Mouse (Mus musculus) hindbrain, postnatal 0 days (tissue): Measurements from ENCODE around the gene Gm10337. TPM values are rescaled to one million over a fixed set of nuclear protein-coding genes. Genes with fewer than 3 reads are reported as not detected.

Experiments
- ATAC-seq: fragments of 200-750 bp; cut with Nextera tagmentation; 2 replicates; pipeline ENCODE4 v1.8.0; 2017; ENCODE audit warnings: mild to moderate bottlenecking, moderate TSS enrichment, moderate library complexity
- DNase-seq: peaks from one replicate; pipeline ENCODE4 v3.0.0-alpha.2; 2015; ENCODE audit warnings: low spot score
- H3K27ac ChIP-seq: fragments of 300-500 bp; sonication (generic); 2 replicates; pipeline ENCODE4 v1.5.1; 2014; ENCODE audit warnings: mild to moderate bottlenecking
- H3K27me3 ChIP-seq: fragments of 300-500 bp; sonication (generic); 2 replicates; pipeline ENCODE4 v1.6.1; 2014; ENCODE audit warnings: low read length, mixed read lengths; ENCODE audit not compliant: insufficient read depth
- H3K36me3 ChIP-seq: fragments of 300-500 bp; sonication (generic); 2 replicates; pipeline ENCODE4 v1.6.1; 2014; ENCODE audit warnings: low read length, mixed read lengths; ENCODE audit not compliant: insufficient read depth
- H3K4me1 ChIP-seq: fragments of 300-500 bp; sonication (generic); 2 replicates; pipeline ENCODE4 v1.6.1; 2014; ENCODE audit warnings: antibody characterized with exemption, low read length, mixed read lengths; ENCODE audit not compliant: insufficient read depth
- H3K4me2 ChIP-seq: fragments of 300-500 bp; sonication (generic); 2 replicates; pipeline ENCODE4 v1.6.1; 2014; ENCODE audit warnings: low read depth, mild to moderate bottlenecking, low read length, moderate library complexity, mixed read lengths
- H3K4me3 ChIP-seq: fragments of 300-500 bp; sonication (generic); 2 replicates; pipeline ENCODE4 v1.5.1; 2014; ENCODE audit warnings: low read length
- H3K9ac ChIP-seq: fragments of 300-500 bp; sonication (generic); replicated peaks from 2 replicates; pipeline ENCODE4 v1.6.1; 2014; ENCODE audit warnings: mild to moderate bottlenecking, low read length, moderate library complexity, mixed read lengths
- H3K9me3 ChIP-seq: fragments of 300-500 bp; sonication (generic); 2 replicates; pipeline ENCODE4 v1.6.1; 2016; ENCODE audit warnings: low read length, mixed read lengths
- CTCF ChIP-seq: IDR thresholded peaks from 2 replicates; pipeline ENCODE4 v1.5.1; 2016; ENCODE audit warnings: antibody characterized with exemption, control low read depth, low read depth
- WGBS: fragments of 180-500 bp; shearing (Covaris S2); extraction: QIAGEN DNeasy Blood & Tissue Kit; methylation state at CpG from one replicate; pipeline ENCODE4 v1.1.7; 2014; 5-methylcytosine and 5-hydroxymethylcytosine counted together
- polyA plus RNA-seq: library from polyadenylated mRNA; unstranded; fragments of >200 nt; fragmentation: Nextera tagmentation; extraction: Ambion mirVana; gene quantifications from 2 replicates; pipeline ENCODE4 v1.2.1, GENCODE M21; 2015
- total RNA-seq: library from RNA; depleted of rRNA; stranded (reverse); fragments of >200 nt; gene quantifications from 2 replicates; pipeline ENCODE4 v1.2.3, GENCODE M21; 2014

Gm10337 gene
- total and polyA plus RNA-seq, 2 experiments from 2014 or later: 2.7 TPM; not detected in 1

GRCm38 (mm10) chr15:102517976-102518858, 14.7 kb downstream of the Gm10337 start, which contains the start of gene Tarbp2:
Tarbp2 (plus strand) TSS chr15:102518192.
- no peak for TF ChIP-seq CTCF
- H3K4me2 ChIP-seq: peak within 1 kb of the TSS; percentile 95
- no peaks in the 10 kb centered on the region for H3K9me3 ChIP-seq
- peak; percentile 100 for DNase-seq
- H3K4me1 ChIP-seq: peaks cover 16% of the 10 kb centered on the region
- H3K27me3 ChIP-seq: no peaks in the 10 kb centered on the region
- WGBS: under 1% methylated on average over 60 of the region's 60 CpGs
- ATAC-seq: peak; percentile 93
- H3K36me3 ChIP-seq: peaks cover 5% of the 10 kb centered on the region
- peak within 1 kb of the TSS; percentile 99 for H3K27ac ChIP-seq
- H3K4me3 ChIP-seq: peak within 1 kb of the TSS; percentile 76
- H3K9ac ChIP-seq: peak within 1 kb of the TSS; percentile 79

- 17% methylated on average over 9 of the region's 9 CpGs for WGBS
- H3K9me3 ChIP-seq: no peaks in the 10 kb centered on the region
- peaks cover 5% of the 10 kb centered on the region for H3K36me3 ChIP-seq
- H3K9ac ChIP-seq: peak overlapping the region; percentile 75
- ATAC-seq (no peak), DNase-seq (no peak)
- no peaks in the 10 kb centered on the region for H3K27me3 ChIP-seq
- H3K4me1 ChIP-seq: peaks cover 16% of the 10 kb centered on the region
- H3K4me2 ChIP-seq: peak overlapping the region; percentile 95
- TF ChIP-seq CTCF: no peak
- peak overlapping the region; percentile 99 for H3K27ac ChIP-seq
- peak overlapping the region; percentile 76 for H3K4me3 ChIP-seq
These were observed 15.3 kb downstream of the Gm10337 start for GRCm38 (mm10) chr15:102518859-102519201.

- Histone ChIP-seq H3K4me3 (peak overlapping the region; percentile 76), H3K9me3 (no peaks in the 10 kb centered on the region), H3K4me2 (peak overlapping the region; percentile 95), H3K36me3 (peaks cover 5% of the 10 kb centered on the region), H3K4me1 (peaks cover 16% of the 10 kb centered on the region), H3K27ac (peak overlapping the region; percentile 99), H3K9ac (peak overlapping the region; percentile 75), H3K27me3 (no peaks in the 10 kb centered on the region)
- 65% methylated on average over 15 of the region's 17 CpGs for whole genome bisulfite sequencing
- DNase-seq (no peak), ATAC-seq (no peak)
- no peak for TF ChIP-seq CTCF
These were observed 16.0 kb downstream of the Gm10337 start for GRCm38 (mm10) chr15:102519211-102520141.

GRCm38 (mm10) chr15:102520416-102520815, 16.9 kb downstream of the Gm10337 start:
- H3K4me2 ChIP-seq: no peak overlapping the region
- H3K4me1 ChIP-seq: peaks cover 14% of the 10 kb centered on the region
- no peaks in the 10 kb centered on the region for H3K27me3 ChIP-seq
- ATAC-seq: no peak
- no peak overlapping the region for H3K27ac ChIP-seq
- peaks cover 5% of the 10 kb centered on the region for H3K36me3 ChIP-seq
- H3K9ac ChIP-seq: no peak overlapping the region
- no peak for DNase-seq
- no peak for TF ChIP-seq CTCF
- H3K4me3 ChIP-seq: no peak overlapping the region
- WGBS: 84% methylated on average over 4 of the region's 4 CpGs
- no peaks in the 10 kb centered on the region for H3K9me3 ChIP-seq

- ATAC-seq: no peak
- Histone ChIP-seq H3K4me3 (no peak overlapping the region), H3K9ac (no peak overlapping the region), H3K27me3 (no peaks in the 10 kb centered on the region), H3K9me3 (no peaks in the 10 kb centered on the region), H3K27ac (no peak overlapping the region), H3K4me1 (peaks cover 8% of the 10 kb centered on the region; the same call in 1 of the 2 replicates), H3K4me2 (no peak overlapping the region), H3K36me3 (peaks cover 5% of the 10 kb centered on the region)
- DNase-seq: no peak
- no peak for TF ChIP-seq CTCF
- 91% methylated on average over 4 of the region's 4 CpGs for WGBS
These were observed 18.0 kb downstream of the Gm10337 start for GRCm38 (mm10) chr15:102521480-102521879.

DNA sequence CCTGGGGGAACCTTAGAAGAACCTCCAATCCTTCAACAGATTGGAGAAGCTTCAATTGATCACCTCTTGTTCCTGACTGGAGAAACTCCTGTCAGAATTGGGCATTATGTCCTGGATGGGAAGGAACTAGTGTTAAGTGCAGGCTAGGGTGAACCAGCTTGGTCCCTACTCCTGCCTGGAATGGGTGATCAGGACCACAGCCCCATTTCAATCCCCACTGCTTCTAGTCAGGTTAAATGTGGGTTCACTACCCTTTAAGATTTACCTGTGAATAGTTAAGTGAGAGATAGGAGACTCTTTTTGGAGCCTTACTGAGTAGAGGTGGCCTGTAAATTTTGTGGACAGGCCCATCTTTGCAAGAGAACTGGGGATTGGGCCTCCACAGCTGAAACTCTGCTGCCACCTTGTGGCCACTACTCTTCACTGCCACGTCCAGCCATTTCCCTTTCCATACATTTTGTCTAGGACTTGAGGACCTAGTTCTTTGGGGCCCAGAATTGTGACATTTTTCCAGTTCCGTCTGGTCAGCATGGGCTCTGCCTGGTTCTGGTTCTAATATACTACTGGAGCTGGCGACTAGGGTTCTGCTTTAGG, 21.5 kb downstream of the Gm10337 start, which contains the start of gene Npff:
Gene Npff (minus strand): TSS at position 51 of the 594 bp plus-strand sequence.
- peak within 1 kb of the TSS; percentile 38 for H3K27ac ChIP-seq
- H3K36me3 ChIP-seq: peaks cover 27% of the 10 kb centered on the region
- no peaks in the 10 kb centered on the region for H3K27me3 ChIP-seq
- no peak within 1 kb of the TSS for H3K4me3 ChIP-seq
- no peaks in the 10 kb centered on the region for H3K4me1 ChIP-seq
- ATAC-seq (peak; percentile 70), DNase-seq (peak; percentile 88)
- 7% methylated on average over 3 of the region's 3 CpGs for WGBS
- H3K4me2 ChIP-seq: no peak within 1 kb of the TSS
- H3K9me3 ChIP-seq: no peaks in the 10 kb centered on the region
- peak; percentile 97 for TF ChIP-seq CTCF
- 0 out of 2 replicates have a peak within 1 kb of the TSS, but pooled peaks have one; percentile 18 for H3K9ac ChIP-seq
